Mouse (Mus musculus) urinary bladder, adult 2 months (tissue): Measurements from ENCODE around the gene Mpdu1. TPM values are rescaled to one million over a fixed set of nuclear protein-coding genes. Genes with fewer than 3 reads are reported as not detected.
"Not testable (repeated sequence)": the region's sequence is repeated elsewhere in the genome, so short reads cannot be mapped to it uniquely, and the experiment has no call there.

Source experiments
- DNase-seq: peaks from one replicate; pipeline ENCODE4 v3.0.0; 2022; ENCODE audit warnings: low spot score
- polyA plus RNA-seq: library from polyadenylated mRNA; depleted of rRNA; stranded (reverse); fragments of >200 nt; gene quantifications from 2 replicates; pipeline ENCODE4 v1.2.3, GENCODE M21; 2012; rRNA removed

Mpdu1 gene
- polyA plus RNA-seq = 62.0 and 86.7 TPM in 2 replicates

DNA sequence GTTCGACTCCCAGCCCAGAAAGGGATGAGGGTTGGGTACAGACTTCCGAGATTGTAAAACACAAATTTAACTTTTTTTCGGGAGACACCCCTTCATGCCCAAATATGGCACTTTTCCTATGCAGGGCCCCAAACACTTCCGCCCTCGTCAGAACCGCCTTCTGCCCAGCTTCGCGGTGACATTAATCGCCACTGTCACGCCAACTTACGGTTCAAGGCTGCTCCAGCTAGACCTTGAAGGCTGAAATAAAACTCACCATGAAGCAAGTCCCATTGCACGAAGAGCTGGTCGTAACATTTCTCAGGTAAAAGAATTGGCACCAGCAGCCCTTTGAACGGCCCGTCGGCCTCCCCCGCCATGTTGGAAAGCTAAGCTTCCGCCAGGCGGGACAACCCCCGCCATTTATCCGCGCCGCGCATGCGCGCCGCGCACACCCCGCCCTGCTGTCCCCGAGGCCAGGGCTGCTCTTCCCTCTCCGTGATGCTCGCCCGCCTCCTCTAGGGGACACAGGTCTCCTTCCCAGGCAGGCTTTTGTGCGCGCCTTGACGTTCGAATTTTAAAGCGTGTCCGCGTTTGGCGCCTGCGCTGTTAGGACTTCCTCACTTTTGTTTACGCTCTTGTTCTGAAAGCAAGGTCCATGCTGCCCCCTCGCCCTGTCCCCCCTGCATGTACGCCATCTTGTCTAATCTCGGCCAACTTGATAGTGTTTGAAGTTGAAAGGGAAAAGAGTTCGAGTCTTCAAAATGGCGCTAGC is at the start of gene Mpdu1:
Gene Mpdu1, minus strand, starts transcription at position 430 of the 754 bp plus-strand sequence.
- peak; percentile 91 for DNase-seq

DNA sequence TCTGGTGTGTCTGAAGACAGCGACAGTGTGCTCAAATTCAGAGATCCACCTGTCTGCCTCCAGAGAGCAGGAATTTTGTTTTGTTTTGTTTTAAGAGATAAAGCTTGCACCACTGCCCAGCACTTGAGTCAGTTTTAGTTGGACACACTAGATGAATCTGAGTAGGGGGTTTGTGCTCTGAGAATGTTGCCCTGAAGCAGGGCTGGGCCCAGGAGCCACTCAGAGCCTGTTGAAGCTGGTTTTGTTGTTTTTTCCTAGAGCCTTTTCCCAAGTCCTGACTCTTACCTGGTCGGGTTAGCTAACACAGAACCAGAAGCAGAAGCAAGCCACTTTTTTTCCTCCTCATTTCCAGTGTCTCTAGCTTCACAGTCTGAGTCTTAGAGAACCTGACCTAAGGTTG is 48.6 kb upstream of the Mpdu1 start:
- DNase-seq = no peak

GRCm38 (mm10) chr11:69710470-69710869 is 48.0 kb upstream of the Mpdu1 start:
- DNase-seq = no peak

DNA sequence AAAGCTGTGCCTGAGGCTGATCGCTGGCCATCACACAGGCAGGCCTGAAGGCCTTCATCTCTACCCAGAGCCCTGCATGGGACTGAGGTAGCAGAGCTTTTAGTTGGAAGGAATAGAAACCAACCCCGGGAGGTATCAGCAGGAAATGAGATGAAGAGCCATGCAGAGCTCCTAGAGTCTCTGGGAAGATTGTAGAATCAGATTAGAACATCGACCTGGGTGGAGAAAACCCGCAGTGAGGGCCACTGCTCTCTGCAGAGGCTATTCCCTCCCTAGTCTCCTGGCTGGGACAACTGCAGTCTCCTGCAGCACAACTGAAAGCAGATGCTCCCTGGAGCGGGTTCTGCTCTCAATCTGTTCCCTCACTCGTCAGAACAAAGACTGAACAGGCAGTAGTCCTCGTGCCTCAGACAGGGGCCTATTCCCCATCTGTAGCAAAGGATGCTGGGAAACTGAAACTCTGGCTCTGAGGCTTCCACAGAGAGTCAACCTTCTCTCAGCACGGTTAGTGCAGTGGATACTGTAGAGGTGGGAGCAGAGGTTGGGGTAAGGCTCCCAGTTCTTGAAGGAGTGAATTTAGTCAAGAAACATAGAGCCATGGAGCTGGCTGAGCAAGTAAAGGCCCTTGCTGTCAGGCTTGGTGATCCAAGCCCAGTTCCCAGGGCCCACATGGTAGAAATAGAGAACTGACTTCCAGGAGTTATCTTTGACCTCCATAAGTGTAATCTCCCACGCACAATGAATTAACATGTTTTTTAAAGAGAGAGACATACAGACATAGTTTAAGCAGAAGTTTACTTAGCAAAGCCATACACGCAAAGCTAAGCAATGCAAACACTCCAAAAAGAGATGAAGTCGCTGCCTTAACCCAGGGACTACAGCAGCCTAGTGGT is 47.4 kb upstream of the Mpdu1 start:
- no peak for DNase-seq

DNA sequence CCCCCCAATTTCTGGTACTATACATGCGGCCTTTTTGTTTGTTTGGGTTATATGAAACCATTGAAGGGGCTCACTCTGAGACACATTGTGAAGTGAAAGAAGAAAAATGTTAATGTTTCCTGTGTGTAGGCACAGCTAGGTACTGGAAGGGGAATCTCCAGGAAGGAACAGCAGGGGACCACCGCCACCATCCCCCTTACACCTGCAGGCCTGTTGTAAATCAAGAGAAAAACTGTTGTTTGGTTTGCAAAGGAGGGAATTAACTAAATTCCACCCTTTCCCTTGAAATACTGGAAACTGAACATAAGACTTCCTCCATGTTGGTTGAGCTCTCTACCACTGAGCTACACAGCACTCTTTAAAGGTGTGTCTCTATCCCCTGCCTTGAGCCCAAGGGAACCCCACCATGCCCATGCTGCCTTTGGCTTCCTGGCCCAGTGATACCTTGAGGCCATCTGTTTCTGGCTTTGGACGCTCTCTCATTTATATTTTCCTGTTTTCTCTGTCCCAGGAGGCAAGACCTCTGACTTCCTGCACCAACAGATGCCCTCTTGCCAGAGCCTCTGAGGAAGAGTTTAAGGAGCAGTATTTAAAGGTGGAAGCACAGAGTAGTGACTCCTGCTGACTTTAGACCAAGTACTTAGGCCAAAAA is 46.3 kb upstream of the Mpdu1 start:
- no peak for DNase-seq

DNA sequence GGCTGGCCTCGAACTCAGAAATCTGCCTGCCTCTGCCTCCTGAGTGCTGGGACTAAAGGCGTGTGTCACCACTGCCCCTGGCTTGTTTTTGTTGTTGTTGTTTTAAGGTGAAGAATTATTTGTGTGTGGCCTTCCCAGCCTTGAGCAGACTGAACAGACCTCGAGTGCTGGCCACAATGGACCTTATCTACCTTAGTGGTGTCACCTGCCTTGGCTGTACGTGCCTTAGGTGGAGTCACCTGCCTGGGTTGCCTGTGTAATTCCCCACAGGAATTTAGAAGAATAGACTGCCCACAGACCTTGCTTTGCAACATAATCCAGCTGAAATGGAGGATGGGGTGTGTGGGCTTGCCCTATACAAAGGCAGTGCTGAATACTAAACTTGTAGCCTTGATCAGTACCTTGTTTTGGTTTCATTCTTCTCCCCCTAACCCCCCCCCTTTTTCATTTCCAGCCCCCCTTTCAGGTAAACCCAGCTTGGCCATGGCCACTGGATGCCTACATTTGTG is 45.5 kb upstream of the Mpdu1 start:
- DNase-seq = no peak

GRCm38 (mm10) chr11:69707480-69707847 is 45.0 kb upstream of the Mpdu1 start:
- no peak for DNase-seq

DNA sequence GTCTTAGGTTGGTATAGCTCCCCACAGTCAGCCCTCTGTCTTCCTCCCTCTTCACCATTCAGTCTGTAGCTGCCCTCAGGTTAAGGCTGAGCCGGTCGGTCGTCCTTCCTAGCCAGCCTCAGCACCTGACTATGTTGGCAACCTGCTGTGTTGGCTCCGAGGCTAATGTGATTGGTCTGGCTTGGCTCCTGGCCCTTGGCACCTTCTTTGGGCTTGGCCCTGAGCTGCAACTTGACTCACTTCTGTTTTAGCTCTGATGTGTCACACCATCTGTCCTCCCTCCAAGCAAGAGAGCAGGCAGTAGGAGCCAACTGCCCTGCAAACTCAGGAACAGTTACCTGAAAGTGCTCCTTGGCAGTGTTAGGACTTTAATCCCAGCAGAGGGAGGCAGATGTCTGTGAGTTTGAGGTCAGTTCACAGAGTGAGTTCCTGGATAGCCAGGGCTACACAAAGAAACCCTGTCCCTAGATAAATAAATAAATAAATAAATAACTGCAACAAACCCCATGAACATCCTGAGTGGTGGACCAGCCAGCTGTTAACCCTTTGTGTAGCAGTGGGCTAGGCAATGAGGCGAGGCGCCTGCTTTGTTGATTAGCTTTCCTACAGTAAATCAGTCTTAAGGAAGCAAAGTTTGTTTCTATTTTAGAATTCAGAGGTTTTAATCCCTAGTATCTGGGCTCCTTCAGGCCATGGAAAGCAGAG is 44.5 kb upstream of the Mpdu1 start:
- DNase-seq = no peak

DNA sequence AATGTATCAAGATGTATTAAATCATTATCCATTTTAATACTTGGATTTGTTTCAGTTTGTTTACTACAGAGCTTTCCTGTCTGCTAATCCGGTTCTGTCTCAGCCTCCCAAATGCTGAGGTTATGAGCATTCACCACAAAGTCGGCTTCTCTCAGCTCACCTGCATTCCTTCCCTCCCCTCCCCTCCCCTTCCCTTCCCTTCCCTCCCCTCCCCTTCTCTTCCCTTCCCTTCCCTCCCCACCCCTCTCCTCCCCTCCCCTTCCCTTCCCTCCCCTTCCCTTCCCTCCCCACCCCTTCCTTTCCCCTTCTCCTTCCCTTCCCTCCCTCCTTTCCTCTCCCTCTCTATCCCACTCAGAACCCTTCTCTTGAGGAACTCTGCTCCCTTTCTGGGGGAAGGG is 42.2 kb upstream of the Mpdu1 start:
- DNase-seq = no peak

DNA sequence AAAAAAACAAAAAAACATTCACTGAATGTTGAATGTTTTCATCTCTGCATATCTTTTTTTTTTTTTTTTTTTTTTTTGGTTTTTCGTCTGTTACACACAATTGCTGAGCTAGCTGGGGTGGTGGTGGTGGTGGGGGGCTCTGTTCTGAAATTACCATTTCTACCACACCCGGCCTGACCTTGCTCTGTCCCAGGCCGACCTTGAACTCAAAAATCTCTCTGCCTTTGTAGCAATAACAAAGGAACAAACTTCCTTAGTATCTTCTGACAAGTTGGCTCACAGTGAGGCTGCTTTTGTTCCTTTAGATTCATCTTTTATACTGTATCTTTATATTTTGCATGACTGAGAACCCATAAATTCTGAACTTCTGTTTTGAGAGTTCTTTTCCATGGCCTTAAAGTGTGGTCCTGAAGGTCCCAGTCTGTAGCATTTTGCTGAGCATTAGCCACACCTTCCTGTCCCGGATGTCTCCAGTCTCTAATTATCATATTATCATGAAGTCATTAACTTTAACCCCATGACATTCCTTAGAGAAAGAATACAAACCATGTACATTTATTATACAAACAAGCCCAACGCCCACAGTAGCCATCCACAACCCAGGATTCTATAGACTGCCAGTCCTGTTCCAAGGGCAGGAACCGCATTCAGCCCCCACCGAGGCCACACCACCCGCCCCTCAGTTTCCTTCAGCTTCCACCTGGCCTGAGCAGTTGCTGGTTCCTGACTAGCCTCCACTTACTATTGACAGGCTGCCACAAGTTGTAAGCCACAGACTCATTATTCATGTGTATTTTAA is 41.6 kb upstream of the Mpdu1 start:
- DNase-seq = no peak

- not testable (repeated sequence) for DNase-seq
These were observed 40.9 kb upstream of the Mpdu1 start for GRCm38 (mm10) chr11:69703381-69703780.

DNA sequence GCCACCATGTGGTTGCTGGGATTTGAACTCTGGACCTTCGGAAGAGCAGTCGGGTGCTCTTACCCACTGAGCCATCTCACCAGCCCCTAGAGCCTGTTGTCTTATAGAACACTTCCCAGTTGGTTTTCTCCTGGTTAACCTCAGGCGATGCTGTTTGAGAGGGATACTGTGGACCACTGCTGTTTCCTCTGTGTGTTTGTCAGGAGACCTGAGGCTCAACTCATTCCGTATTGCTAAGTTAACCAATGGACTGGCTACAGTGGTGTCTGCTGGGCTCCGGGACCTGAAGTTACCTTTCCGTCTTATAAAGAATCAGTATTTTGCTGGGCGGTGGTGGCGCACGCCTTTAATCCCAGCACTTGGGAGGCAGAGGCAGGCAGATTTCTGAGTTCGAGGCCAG is 40.4 kb upstream of the Mpdu1 start:
- DNase-seq = not testable (repeated sequence)

DNA sequence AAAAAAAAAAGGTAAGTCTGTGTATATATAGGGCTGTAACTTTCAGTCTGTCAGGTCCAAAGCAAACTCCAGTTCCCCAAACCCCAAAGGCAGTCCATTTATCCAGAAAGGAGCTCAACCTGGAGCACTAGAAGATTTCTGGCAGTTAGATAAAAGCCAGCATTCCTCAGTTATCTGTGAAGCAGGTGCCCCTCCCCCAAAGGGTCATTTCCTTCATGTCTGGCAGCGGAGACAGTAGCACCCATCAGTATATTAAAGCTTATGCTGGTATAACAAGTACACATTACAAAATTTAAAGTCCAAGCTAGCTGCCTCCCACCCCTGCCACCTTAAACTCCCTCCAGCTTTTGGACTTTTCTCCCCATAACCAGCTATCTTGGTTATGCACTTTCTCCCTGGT is 37.2 kb upstream of the Mpdu1 start:
- no peak for DNase-seq

DNA sequence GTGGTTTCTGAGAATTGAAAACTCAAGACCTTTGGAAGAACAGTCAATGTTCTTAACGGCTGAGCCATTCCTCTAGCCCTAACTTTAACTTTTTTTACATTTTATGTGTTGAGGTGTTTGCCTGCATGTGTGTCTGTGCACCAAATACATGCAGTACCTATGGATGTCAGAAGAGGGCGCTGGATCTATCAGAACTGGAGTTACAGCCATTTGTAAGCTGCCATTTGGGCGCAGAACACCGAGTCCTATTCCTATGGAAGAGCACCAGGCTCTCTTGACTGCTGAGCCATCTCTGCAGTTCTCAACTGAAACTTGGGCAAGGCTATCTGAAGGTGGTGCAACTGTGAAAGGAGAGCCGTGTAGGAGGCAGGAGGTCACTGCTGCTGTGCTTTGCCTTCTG is 36.1 kb upstream of the Mpdu1 start:
- no peak for DNase-seq

DNA sequence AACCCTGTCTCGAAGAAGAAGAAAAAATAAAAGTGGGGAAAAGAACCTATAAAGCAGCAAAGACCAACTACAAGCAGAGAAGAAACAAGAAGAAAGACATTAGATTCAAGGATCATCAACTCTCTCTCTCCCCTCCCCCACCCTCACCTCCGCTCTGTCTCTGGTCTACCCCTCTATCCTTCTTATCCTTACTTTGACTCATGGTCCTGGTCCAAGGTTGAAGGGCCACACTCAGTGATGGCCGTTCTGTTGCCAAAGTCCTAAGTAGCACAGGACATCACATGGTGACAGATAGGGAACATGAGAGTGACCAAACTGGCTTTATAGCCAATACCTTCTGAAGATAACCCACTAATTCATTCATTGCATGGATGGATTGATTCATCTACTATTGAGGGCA is 35.0 kb upstream of the Mpdu1 start:
- DNase-seq = no peak

GRCm38 (mm10) chr11:69695361-69696181 is 33.1 kb upstream of the Mpdu1 start, which contains the start of the genes Tnfsf12 and Tnfsfm13:
TSS of gene Tnfsf12 (minus strand) at chr11:69695849.
TSS of gene Tnfsfm13 (minus strand) at chr11:69696098.
- DNase-seq = peak; percentile 56

GRCm38 (mm10) chr11:69695046-69695360 is 32.6 kb upstream of the Mpdu1 start:
- DNase-seq = no peak

- no peak for DNase-seq
These were observed 31.1 kb upstream of the Mpdu1 start for GRCm38 (mm10) chr11:69693421-69693965.

DNA sequence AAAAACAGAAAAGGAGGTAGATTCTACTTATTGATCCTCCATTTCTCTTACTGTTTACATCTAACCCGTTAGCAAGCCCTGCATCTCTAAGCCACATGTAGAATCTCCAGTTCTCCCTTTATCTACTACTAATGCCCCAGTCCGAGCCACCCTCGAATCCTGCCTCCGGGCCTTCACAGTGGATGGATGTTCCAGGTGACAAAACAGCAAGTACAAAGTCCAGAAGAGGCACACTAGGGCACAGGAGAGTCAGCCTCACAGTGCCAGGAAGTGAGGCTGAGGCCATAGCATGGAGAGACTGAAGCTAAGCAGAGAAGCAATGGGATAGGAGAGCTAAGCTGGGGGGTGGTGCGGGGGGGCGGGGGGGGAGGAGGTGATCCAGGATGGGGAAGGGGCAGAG is 30.4 kb upstream of the Mpdu1 start:
- no peak for DNase-seq
